Mouse (Mus musculus): ENCODE results near the gene Nsun4.
A peak's percentile ranks its signal among the peaks of the same experiment; 100 is the strongest.

Gene Nsun4

DNA sequence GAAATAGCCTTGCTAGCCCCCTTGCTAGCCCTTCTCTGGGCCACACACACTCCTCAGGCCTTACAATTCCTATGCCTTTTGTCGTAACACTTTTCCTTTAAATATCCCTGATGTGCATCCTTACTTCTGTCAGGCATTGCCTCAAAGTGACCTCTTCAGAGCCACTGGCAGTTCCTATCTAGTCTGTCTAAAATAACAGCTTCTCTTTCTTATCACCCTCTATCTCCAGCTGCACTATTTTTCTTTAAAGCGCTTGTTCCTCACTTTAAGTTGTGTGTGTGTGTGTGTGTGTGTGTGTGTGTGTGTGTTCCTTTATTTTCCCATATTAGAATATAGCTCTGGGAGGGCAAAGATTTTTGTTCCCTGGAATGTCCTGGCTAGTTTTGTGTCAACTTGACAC is 7.1 kb downstream of the Nsun4 start:
- DNase-seq, result no peak

DNA sequence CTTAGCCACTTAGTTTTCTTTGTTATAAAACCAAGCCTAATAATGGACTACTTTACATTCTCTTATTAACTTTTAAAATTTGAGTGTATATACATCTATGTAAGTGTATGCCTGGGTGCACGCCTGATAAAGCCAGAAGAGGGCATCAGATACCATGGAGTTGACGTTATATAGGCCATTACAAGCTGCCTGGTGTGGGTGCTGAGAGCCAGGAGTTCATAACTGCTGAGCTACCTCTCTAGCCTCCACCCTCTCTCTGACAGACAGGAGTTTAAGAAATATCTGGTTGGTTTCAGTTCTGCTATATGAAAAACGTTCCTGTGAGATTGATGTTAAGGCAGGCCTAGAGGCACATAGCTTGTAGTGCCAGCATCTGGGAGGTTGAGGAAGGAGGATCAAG is 11.5 kb downstream of the Nsun4 start:
- DNase-seq, result no peak

DNA sequence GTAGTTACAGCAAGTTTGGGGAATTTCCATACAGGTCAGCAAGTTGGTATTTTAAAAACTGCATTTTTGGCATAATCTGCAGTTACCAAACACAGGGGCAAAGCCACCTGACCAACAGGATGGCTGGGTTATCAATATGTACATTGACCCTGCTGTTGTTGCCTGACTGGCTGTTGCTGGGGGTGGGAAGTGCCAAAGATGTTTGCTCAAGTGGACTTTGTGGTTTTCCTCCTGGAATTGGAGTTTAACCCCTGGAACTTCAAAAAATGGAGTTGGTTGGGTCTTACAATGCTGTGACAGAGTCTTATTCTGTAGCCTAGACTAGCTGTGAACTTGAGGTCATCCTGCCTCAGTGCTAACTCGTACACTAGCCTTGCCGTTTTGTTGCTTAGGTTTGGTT is 13.2 kb downstream of the Nsun4 start:
- no peak for DNase-seq

- no peak for DNase-seq
Measured at GRCm38 (mm10) chr4:116033374-116033773, 20.3 kb downstream of the Nsun4 start.

DNA sequence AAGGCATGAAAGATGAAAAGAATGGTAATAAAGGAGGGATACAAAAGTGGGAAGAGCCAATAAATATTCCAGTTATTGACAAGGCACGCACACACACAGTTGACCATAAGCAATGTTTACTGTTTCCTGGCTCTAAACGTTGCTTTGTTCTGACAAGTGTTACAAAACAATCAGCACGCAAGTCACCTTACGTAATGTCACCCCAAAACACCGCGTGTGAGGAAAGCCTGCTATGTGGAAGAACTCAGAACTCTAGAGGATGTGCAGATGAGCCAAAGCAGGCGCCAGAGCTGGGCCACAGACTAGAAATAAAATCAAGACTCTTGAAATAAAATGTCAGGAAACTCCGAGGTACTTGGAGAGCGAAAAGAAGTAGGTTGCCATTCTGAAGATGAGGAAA is 20.8 kb downstream of the Nsun4 start:
- no peak for DNase-seq

DNA sequence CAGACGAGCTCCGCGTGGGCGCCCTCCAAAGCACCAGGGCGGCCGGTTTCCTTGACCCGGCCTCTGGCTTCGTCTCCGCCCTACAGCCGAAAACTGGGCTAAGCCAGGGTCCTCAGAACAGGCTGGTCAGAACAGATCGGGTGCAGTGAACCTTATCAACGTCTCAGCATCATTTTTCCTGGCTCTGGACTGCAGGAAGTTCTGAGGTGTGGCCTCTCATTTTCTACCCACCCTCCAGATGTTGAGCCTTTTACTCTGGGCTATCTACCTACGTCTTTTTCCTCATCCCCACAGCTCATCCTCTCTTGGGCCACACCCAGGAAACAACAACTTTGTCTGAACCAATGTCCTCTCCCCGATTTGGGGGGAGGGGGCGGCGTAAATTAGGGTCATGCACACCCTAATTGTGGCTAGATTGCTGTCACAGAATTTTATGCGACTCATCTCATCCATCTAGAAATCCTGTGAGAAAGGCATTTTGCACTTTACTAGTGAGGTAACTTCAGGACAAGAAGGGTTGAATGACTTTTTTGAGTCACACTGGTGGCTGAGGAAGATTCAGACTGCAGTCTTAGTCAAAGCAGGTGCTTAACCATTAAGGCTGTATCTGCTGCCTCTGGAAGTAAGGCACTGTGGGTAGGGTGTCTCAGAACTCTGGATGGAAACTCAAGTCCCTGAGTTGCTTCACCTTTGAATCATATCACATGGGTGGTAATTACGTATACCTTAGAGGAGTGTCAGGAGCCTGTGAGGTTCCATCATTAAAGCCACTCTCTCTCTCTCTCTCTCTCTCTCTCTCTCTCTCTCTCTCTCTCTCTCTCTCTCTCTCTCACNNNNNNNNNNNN is 35.6 kb downstream of the Nsun4 start, which contains the start of gene Faah:
TSS of gene Faah (minus strand) at position 25 of the 845 bp plus-strand sequence.
- no peak for DNase-seq

- DNase-seq, result peak; percentile 73
Measured at GRCm38 (mm10) chr4:116017300-116017901, 36.3 kb downstream of the Nsun4 start.

GRCm38 (mm10) chr4:116016862-116017299 is 36.8 kb downstream of the Nsun4 start:
- no peak for DNase-seq

GRCm38 (mm10) chr4:116016396-116016795 is 37.3 kb downstream of the Nsun4 start:
- no peak for DNase-seq

DNA sequence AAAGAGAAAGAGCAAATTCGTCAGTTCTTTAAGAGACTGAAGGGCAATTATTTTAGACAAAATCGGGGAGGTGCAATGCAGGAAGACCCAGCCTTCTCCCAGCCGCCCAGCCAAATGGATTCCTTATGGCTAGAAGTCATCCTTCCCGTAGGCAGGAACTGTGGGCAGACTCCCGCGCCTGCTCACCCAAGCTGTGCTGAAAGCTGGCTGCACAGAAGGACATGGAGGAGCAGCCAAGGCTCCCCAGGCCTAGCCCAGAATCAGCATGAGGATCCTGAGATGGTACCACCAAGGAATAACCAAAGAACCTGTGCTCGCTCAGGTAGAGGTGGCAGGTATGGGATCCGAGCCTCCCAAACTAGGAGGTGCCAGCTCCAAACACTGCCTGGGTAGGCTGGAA is 37.7 kb downstream of the Nsun4 start:
- DNase-seq, result peak; percentile 40

DNA sequence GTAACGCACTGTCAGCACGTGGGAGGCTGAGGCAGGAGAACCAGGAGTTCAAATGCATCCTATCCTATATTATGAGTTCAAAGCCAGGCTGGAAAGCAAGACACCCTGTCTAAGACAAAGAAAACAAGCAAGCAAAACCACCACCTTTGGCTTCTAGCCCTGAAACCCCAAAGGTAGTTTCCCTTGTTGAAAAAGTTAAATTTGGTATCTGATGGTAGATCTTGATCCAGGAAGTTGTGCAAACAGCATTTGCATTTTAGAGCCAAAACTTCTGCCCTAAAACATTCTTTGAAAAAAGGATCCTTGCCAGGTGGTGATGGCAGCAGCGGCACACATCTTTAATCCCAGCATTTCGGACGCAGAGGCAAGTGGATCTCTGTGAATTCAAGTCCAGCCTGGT is 38.2 kb downstream of the Nsun4 start:
- no peak for DNase-seq

GRCm38 (mm10) chr4:116010186-116010585 is 43.5 kb downstream of the Nsun4 start:
- no peak for DNase-seq

- no peak for DNase-seq
Measured at GRCm38 (mm10) chr4:116001206-116001605, 52.5 kb downstream of the Nsun4 start.

GRCm38 (mm10) chr4:116000671-116001070 is 53.0 kb downstream of the Nsun4 start:
- DNase-seq, result no peak

DNA sequence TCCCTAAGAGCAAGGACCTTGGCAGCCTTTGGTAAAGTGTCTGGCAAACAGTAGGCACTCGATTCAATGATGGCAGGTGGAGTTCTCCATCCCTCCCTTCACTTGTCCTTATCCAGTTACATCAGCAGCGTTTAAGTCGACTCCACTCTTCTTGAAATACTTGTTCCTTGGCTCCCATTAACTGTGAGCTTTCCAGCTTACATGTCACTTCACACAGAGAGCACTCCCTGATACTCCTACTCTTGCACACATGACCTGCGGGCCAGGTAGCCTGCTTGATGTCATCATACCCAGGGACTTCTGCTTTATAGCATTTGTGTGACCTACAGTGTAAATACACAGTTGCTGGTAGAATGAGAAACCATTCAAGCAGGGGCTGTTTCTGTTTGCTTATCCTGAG is 56.9 kb downstream of the Nsun4 start:
- DNase-seq, result no peak

DNA sequence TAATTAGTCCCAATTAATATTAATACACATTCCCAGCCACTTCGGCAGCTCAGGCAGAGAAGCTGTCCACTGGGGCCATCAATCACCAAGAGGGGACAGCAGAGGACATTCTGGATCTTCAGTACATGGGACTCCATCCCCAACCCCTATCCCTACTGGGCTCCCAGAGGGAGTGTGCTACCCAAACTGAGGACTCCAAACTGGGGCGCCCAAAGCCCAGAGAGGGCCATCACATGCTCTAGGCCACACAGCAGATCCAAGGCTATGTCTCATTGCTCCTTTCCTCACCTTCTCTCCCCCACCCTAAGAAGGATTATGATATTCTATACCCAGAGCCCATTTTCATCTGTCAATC is 58.3 kb downstream of the Nsun4 start:
- DNase-seq, result no peak

DNA sequence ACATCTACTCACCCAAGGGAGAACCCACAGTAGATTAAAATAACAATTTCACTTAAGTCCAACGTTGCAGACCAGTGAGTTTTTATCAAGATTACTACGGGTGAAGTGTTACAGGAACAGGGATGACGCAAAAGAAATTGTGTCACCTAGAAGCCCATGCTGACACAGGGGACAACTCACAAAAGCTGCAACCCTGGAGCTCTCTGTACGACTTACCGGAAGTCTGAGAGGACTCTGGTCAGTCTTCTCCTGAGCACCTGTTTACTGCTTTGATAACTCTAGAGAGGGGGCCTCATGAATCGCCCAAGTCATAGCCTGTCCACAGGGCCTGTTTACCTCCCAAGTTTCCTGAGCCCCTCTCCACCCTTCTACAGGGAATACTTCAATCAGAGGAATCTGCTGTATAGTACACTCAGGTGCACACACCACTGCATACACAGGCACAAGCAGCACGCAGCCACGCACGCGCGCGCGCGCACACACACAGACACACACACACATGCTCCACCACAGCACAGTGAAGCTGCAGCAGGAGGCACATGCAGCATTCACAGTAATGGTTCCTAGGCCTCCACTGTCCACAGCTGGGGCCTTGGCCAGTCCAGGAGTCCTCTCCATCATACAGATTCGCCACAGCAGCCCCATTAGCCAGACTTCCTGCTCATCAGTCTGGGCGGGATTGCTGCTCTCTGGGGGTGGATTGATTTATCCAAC is 58.9 kb downstream of the Nsun4 start:
- no peak for DNase-seq

- no peak for DNase-seq
Measured at GRCm38 (mm10) chr4:115989382-115989781, 64.3 kb downstream of the Nsun4 start.

DNA sequence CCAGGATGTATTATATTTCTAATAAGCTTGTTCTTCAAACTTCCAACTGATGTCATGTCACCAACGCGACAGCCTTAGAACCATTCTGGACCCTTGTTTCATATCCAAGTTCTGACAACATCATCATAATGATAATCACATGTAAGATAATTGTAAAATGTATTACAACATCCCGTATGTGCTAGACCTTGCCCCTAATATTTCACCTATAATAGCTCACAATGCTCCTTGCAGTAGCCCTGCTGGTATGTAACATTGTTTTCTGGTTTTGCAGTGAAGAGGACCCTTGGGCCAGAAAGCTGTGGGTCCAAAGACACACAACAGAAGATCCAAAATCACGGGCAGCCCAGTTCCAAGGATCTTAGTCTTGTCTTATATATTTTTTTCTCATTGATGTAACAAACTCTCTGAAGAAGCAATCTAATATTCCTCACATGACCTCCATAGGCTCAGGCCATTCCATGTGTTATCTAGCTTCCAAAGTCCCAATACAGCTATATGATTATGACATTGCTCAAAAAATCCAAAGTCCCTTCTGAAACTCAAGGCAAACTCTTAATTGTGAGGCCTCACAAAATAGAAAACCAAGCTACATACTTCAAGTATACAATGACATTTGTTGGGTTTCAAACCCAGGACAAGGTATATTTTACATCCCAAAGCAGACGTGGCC is 65.7 kb downstream of the Nsun4 start:
- DNase-seq, result no peak

DNA sequence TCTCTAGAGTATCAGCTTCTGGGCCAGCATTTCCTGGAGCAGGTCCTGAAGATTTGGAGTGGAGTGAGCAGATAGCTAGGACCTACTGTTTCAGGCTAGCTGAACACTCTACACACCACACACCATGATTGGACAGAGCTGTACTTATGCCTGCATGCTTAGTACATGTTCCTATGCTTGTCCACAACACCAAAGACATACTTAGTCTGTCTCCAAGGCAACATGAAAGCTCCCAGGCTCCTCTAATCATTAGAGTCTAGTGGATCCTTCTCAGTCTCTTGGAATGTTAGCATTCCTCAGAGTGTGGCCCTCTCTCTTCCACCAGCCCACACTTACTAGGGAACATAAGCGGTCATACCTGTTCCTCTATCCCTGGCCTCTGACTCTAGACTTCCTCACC is 66.2 kb downstream of the Nsun4 start:
- no peak for DNase-seq

DNA sequence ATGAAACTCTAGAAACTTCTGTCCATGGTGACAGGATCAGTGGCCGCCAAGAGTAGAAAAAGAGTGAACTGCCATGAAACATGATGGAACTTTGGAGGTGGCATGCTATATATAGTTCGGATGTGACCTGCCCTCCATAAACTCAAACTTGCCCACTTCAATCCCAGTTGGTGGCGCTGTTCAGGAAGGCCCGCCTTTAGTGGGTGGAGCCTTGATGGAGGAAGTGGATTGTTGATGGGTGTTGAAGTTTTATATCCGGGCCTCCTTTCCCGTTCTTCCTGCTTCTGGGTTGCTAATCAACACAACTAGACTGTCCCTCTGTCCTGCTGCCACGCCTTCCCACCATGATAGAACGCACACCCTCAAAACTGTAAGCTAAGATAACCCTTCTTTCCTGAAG is 68.7 kb downstream of the Nsun4 start:
- no peak for DNase-seq

- DNase-seq, result peak; percentile 78
Measured at GRCm38 (mm10) chr4:115984111-115984510, 69.6 kb downstream of the Nsun4 start.

All from cerebellum, adult 11 months (tissue).